Mouse (Mus musculus): ENCODE measurements at regions not wholly inside any gene's neighbourhood (a gene's known extent, or its start where the extent isn't known, plus 50 kb on each side); places are given as distances from the start of the nearest gene placed in this dataset.

GRCm38 (mm10) chr9:51572040-51572439, 193.1 kb upstream of the Arhgap20 start:
- TF ChIP-seq CTCF (IDR thresholded peaks at IDR 0.05; ENCODE audit: control insufficient read depth, insufficient read depth, insufficient replicate concordance, low read depth, low read length) (no peak), POLR2A (IDR thresholded peaks at IDR 0.05; ENCODE audit: control insufficient read depth, low read depth, low read length) (no peak)

Measured in testis, adult 2 months (tissue).